Mouse (Mus musculus): ENCODE measurements around the gene Igfbp3.

DNA sequence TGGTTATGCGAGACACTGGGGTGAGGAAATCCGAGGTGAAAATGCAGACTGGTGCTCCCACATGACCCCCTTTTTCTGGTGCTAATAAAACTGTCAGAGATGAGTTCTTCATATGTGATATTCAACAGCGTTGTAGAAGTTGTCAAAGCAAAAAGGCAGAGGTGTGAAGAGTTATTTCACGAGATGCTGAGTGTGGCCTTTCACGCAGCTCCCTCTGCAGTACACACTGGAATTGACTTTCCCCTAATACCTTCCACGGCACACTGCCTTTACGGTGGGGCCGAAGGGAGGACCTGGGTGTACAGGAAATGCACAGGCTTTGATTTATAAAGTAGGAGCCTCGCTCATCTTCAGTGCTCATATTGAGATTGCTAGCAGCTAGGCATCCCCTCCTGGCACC is 20.6 kb downstream of the Igfbp3 start:
- TF ChIP-seq POLR2A (IDR thresholded peaks at IDR 0.05; ENCODE audit: insufficient read depth, low read depth, low read length) (no peak), CTCF (IDR thresholded peaks at IDR 0.05; ENCODE audit: insufficient read depth, low read depth, low read length) (no peak)
